In the genomic region with DNA sequence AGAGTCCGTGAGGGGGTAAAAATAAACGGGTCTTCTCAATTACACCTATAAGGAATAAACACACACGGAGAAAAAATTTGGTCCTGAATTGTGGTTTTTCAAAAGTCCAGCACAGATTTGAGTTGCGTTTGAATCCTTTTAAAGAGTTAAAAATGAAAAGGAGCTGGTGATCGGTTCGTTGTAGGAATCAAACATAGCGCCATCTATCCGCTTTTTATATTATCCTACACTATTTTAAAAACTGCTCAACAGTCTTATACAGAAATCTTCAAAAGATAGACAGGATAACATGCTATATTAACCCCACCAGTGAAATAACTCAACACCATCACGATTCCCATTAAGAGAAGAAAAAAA, we compare ENCODE assay signal across 9 mouse cellular contexts. TPM values are rescaled to one million over a fixed set of nuclear protein-coding genes. Genes with fewer than 3 reads are reported as not detected.
DNase-seq lines count a peak whose midpoint lies in the region; ATAC-seq and TF ChIP-seq lines count a peak whose summit lies in the region.
"Had no signal": no experiment of that assay in that cellular context is flagged by ENCODE, and none has a peak within 500 bp of the region (broad histone marks: within the 10 kb centered on the region; RNA-seq: fewer than 3 reads in every experiment).

No protein-coding gene starts in this region.

- peaks cover 2% of the 10 kb centered on the region; the same call in 1 of the 2 replicates for H3K79me2 ChIP-seq in heart, adult 2 months (replicated peaks; ENCODE audit: control insufficient read depth, insufficient read depth, low read length)

- no peak overlapping the region for H3K9ac ChIP-seq in heart, adult 2 months (ENCODE audit: low read depth, low read length)
- peak overlapping the region; percentile 100 for H3K9ac ChIP-seq in heart, embryonic 16.5 days (ENCODE audit: low read length)
- H3K9ac ChIP-seq in lung, postnatal 0 days (replicated peaks; ENCODE audit: low read depth), result peak overlapping the region; percentile 88; the same call in 1 of the 2 replicates

- H3K27ac ChIP-seq in heart, adult 2 months, result peak overlapping the region; percentile 90
- H3K27ac ChIP-seq in heart, embryonic 16.5 days (ENCODE audit: low read length), result peak overlapping the region; percentile 100
- peak overlapping the region; percentile 98; the same call in 1 of the 2 replicates for H3K27ac ChIP-seq in lung, postnatal 0 days (ENCODE audit: low read length)

- no peaks in the 10 kb centered on the region for H3K9me3 ChIP-seq in heart, embryonic 16.5 days (replicated peaks; ENCODE audit: control insufficient read depth, low read length)
- no peaks in the 10 kb centered on the region for H3K9me3 ChIP-seq in lung, postnatal 0 days (ENCODE audit: low read length)

- peak overlapping the region; percentile 81 for H3K4me3 ChIP-seq in heart, adult 2 months
- H3K4me3 ChIP-seq in heart, embryonic 16.5 days (ENCODE audit: low read length), result peak overlapping the region; percentile 99
- H3K4me3 ChIP-seq in lung, postnatal 0 days (ENCODE audit: low read depth, low read length), result peak overlapping the region; percentile 80

- TF ChIP-seq EP300 in heart, adult 2 months (IDR thresholded peaks at IDR 0.05; ENCODE audit: insufficient read depth, low read depth, low read length), result no peak
- TF ChIP-seq EP300 in lung, postnatal 0 days (IDR thresholded peaks at IDR 0.05), result no peak

- H3K4me1 ChIP-seq in heart, adult 2 months (ENCODE audit: control insufficient read depth, insufficient read depth, low read length), result peaks cover 3% of the 10 kb centered on the region
- peaks cover 17% of the 10 kb centered on the region for H3K4me1 ChIP-seq in heart, embryonic 16.5 days (ENCODE audit: control insufficient read depth, insufficient read depth, low read length)
- H3K4me1 ChIP-seq in lung, postnatal 0 days (ENCODE audit: insufficient read depth, low read depth, low read length), result peaks cover 7% of the 10 kb centered on the region; the same call in 1 of the 2 replicates

- H3K4me2 ChIP-seq in heart, embryonic 16.5 days (ENCODE audit: low read depth, low read length), result peak overlapping the region; percentile 55
- H3K4me2 ChIP-seq in lung, postnatal 0 days (replicated peaks; ENCODE audit: low read depth, low read length), result peak overlapping the region; percentile 92

- no peak for ATAC-seq in heart, embryonic 16.5 days (replicated peaks; ENCODE audit: extremely low read depth, insufficient read depth, low FRiP score)
- no peak for ATAC-seq in lung, postnatal 0 days
- no peak for ATAC-seq in granulocyte monocyte progenitor cell, adult 5-6 weeks (replicated peaks; ENCODE audit: poor library complexity, severe bottlenecking)

- peaks cover 7% of the 10 kb centered on the region; the same call in 1 of the 2 replicates for H3K36me3 ChIP-seq in heart, adult 2 months (ENCODE audit: control insufficient read depth, insufficient read depth, low read length)
- 0 out of 2 replicates have a peak, but pooled peaks cover 5% of the 10 kb centered on the region for H3K36me3 ChIP-seq in heart, embryonic 16.5 days (ENCODE audit: control insufficient read depth, insufficient read depth)
- no peaks in the 10 kb centered on the region for H3K36me3 ChIP-seq in lung, postnatal 0 days (ENCODE audit: insufficient read depth, low read length)
- H3K36me3 ChIP-seq: G1E had no signal

- under 1% methylated on average over 9 of the region's 9 CpGs for WGBS in heart, adult 2 months
- under 1% methylated on average over 9 of the region's 9 CpGs for WGBS in heart, embryonic 16.5 days
- under 1% methylated on average over 9 of the region's 9 CpGs for WGBS in lung, postnatal 0 days

- no peaks in the 10 kb centered on the region for H3K27me3 ChIP-seq in heart, adult 2 months (ENCODE audit: control insufficient read depth, insufficient read depth, low read length)
- H3K27me3 ChIP-seq in heart, embryonic 16.5 days (ENCODE audit: control insufficient read depth, insufficient read depth, low read length), result no peaks in the 10 kb centered on the region
- H3K27me3 ChIP-seq in lung, postnatal 0 days (replicated peaks; ENCODE audit: insufficient read depth, low read length), result no peaks in the 10 kb centered on the region

- peak; percentile 70 for TF ChIP-seq CTCF in heart, adult 2 months (IDR thresholded peaks at IDR 0.05)
- TF ChIP-seq CTCF in lung, postnatal 0 days (IDR thresholded peaks at IDR 0.05), result peak; percentile 48

- DNase-seq in heart, adult 2 months, result no peak
- DNase-seq in heart, postnatal 25 days (ENCODE audit: low spot score), result no peak
- peak; percentile 31 for DNase-seq in CD4-positive helper T cell, adult 2 months (ENCODE audit: low read depth, low spot score)
- peak; percentile 89 for DNase-seq in lung, postnatal 0 days (ENCODE audit: low spot score)
- DNase-seq in thymus, adult 18-20 months, result no peak
- DNase-seq in cerebellum, adult 8-10 months, result no peak

- no peak for TF ChIP-seq POLR2A in heart, adult 2 months (IDR thresholded peaks at IDR 0.05; ENCODE audit: insufficient read depth, low read depth, low read length)

- intact Hi-C loops in heart, adult 2 months (cut with DNase I), result loop anchor here (2.0 to 10.0 kb wide), 8 partner anchors 17 to 1035 kb away; a partner anchor contains a TSS
- intact Hi-C loops in heart, postnatal 25 days (cut with DNase I), result loop anchor here (2.0 to 5.0 kb wide), 6 partner anchors 191 to 1032 kb away; no protein-coding TSS in a partner anchor

RNA-seq across cellular contexts. Expression of a gene that starts 3.3 kb away (rescaled TPM):
- 10 to 100 TPM; 13.6 to 17.5 TPM for total RNA-seq in heart, adult 2 months (2021)
- 8.3 and 11.9 TPM in 2 replicates for polyA plus RNA-seq in heart, adult 2 months (2012; rRNA removed)
- total RNA-seq in heart, postnatal 25 days (2021), result 10 to 100 TPM; 21.3 to 41.6 TPM
- 34.6 and 34.9 TPM in 2 replicates for polyA plus RNA-seq in heart, embryonic 16.5 days (2015; fragmentation: Nextera tagmentation; extraction: Ambion mirVana)
- 51.7 and 63.2 TPM in 2 replicates for polyA plus RNA-seq in lung, postnatal 0 days (2015; fragmentation: Nextera tagmentation; extraction: Ambion mirVana)
- total RNA-seq in granulocyte monocyte progenitor cell, adult 5-6 weeks (2014; fragmentation: Nextera tagmentation), result 25.7 and 31.6 TPM in 2 replicates
- total RNA-seq in granulocyte monocyte progenitor cell, adult 5-6 weeks (2017), result 38.6 and 41.5 TPM in 2 replicates

Comparison
In these comparisons a context has a peak if more than half of its experiments do, and no peak if none do; other contexts are left out.
1. DNase-seq: peak in CD4-positive helper T cell, adult 2 months (single experiment) and lung, postnatal 0 days (single experiment); none in heart, adult 2 months (0 of 2), heart, postnatal 25 days (single experiment), thymus, adult 18-20 months (0 of 2) and cerebellum, adult 8-10 months (single experiment).
2. Peak in every context shown above with its lines, with median percentiles within 50 percentile points of each other: H3K27ac ChIP-seq and H3K4me3 ChIP-seq.